Mouse (Mus musculus) olfactory bulb, adult 2 months (tissue): ENCODE measurements at regions not wholly inside any gene's neighbourhood (a gene's known extent, or its start where the extent isn't known, plus 50 kb on each side); places are given as distances from the start of the nearest gene placed in this dataset.

Experiments used
- CTCF ChIP-seq: fragments of 200-500 bp; IDR thresholded peaks from 2 replicates; pipeline ENCODE4 v1.5.1; 2012; ENCODE audit warnings: low read depth, mild to moderate bottlenecking, low read length, moderate library complexity; ENCODE audit not compliant: insufficient read depth
- POLR2A ChIP-seq: fragments of 200-500 bp; IDR thresholded peaks from 2 replicates; pipeline ENCODE4 v1.6.1; 2012; ENCODE audit warnings: mild to moderate bottlenecking, low read depth, low read length, moderate library complexity; ENCODE audit not compliant: insufficient read depth

- TF ChIP-seq CTCF (no peak), POLR2A (no peak)
Measured at GRCm38 (mm10) chr9:59113859-59114258, 77.6 kb upstream of the Neo1 start.
